ENCODE assay signal across 28 mouse cellular contexts in the genomic region with DNA sequence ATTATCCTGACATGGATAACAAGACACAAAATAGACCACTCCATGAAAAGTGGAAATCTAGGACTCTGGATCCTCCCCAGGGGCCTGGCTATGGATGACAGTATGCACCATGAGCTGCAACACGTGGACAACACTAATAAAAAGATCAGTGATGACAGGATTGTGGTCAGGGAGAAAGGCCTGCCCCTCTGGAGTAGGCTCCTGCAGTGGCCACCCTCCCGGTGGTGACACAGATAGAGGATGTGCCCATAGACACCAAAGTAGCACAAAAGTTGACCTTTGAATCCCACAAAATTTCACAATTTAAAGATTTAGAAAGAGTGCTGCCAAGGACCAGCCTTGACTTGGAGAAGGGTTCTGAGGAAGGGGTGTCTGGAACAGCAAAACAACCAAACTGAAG. TPM values are rescaled to one million over a fixed set of nuclear protein-coding genes. Genes with fewer than 3 reads are reported as not detected.
DNase-seq lines count a peak whose midpoint lies in the region; ATAC-seq and TF ChIP-seq lines count a peak whose summit lies in the region.
"Had no signal": no experiment of that assay in that cellular context is flagged by ENCODE, and none has a peak within 500 bp of the region (broad histone marks: within the 10 kb centered on the region; RNA-seq: fewer than 3 reads in every experiment).

No protein-coding gene starts in this region.

- no peaks in the 10 kb centered on the region for H3K79me2 ChIP-seq in C2C12 (ENCODE audit: control insufficient read depth, insufficient read depth)

- H3K9ac ChIP-seq in lung, postnatal 0 days (replicated peaks; ENCODE audit: low read depth): no peak overlapping the region
- no peak overlapping the region for H3K9ac ChIP-seq in forebrain, embryonic 14.5 days (ENCODE audit: low read length)
- H3K9ac ChIP-seq: embryonic facial prominence, embryonic 13.5 days; heart, embryonic 15.5 days; hindbrain, embryonic 13.5 days; kidney, embryonic 15.5 days; liver, embryonic 15.5 days; neural tube, embryonic 15.5 days; stomach, embryonic 15.5 days had no signal

- no peaks in the 10 kb centered on the region for H3K9me3 ChIP-seq in lung, postnatal 0 days (ENCODE audit: low read length)
- no peaks in the 10 kb centered on the region for H3K9me3 ChIP-seq in forebrain, embryonic 14.5 days (replicated peaks; ENCODE audit: control insufficient read depth, low read length)
- H3K9me3 ChIP-seq: embryonic facial prominence, embryonic 13.5 days; forebrain, embryonic 10.5 days; heart, embryonic 10.5 days; heart, embryonic 15.5 days; hindbrain, embryonic 13.5 days; kidney, embryonic 15.5 days; liver, embryonic 15.5 days; midbrain, embryonic 10.5 days; neural tube, embryonic 15.5 days; stomach, embryonic 15.5 days had no signal

- no peak for TF ChIP-seq EP300 in lung, postnatal 0 days (IDR thresholded peaks at IDR 0.05)

- no peak overlapping the region for H3K4me2 ChIP-seq in lung, postnatal 0 days (replicated peaks; ENCODE audit: low read depth, low read length)
- no peak overlapping the region for H3K4me2 ChIP-seq in forebrain, embryonic 14.5 days (ENCODE audit: low read length)
- H3K4me2 ChIP-seq: embryonic facial prominence, embryonic 13.5 days; heart, embryonic 15.5 days; hindbrain, embryonic 13.5 days; kidney, embryonic 15.5 days; liver, embryonic 15.5 days; neural tube, embryonic 15.5 days; stomach, embryonic 15.5 days had no signal

- TF ChIP-seq CTCF in lung, postnatal 0 days (IDR thresholded peaks at IDR 0.05): no peak
- no peak for TF ChIP-seq CTCF in C2C12 (IDR thresholded peaks at IDR 0.05; ENCODE audit: control insufficient read depth, insufficient read depth, insufficient read length)

- no peak overlapping the region for H3K27ac ChIP-seq in lung, postnatal 0 days (ENCODE audit: low read length)
- no peak overlapping the region for H3K27ac ChIP-seq in forebrain, embryonic 14.5 days (ENCODE audit: low read depth, low read length)
- H3K27ac ChIP-seq: embryonic facial prominence, embryonic 13.5 days; forebrain, embryonic 10.5 days; heart, embryonic 10.5 days; hindbrain, embryonic 13.5 days; kidney, embryonic 15.5 days; liver, embryonic 15.5 days; midbrain, embryonic 10.5 days; neural tube, embryonic 15.5 days; stomach, embryonic 15.5 days had no signal

- WGBS in lung, postnatal 0 days: 60% methylated on average over 2 of the region's 2 CpGs
- 60% methylated on average over 2 of the region's 2 CpGs for WGBS in forebrain, embryonic 14.5 days

- no peak overlapping the region for H3K4me3 ChIP-seq in lung, postnatal 0 days (ENCODE audit: low read depth, low read length)
- H3K4me3 ChIP-seq in C2C12 (ENCODE audit: insufficient read depth, poor library complexity, severe bottlenecking): no peak overlapping the region
- H3K4me3 ChIP-seq in forebrain, embryonic 14.5 days (ENCODE audit: low read depth, low read length): no peak overlapping the region
- H3K4me3 ChIP-seq: embryonic facial prominence, embryonic 13.5 days; forebrain, embryonic 10.5 days; heart, embryonic 10.5 days; heart, embryonic 15.5 days; hindbrain, embryonic 13.5 days; kidney, embryonic 15.5 days; liver, embryonic 15.5 days; midbrain, embryonic 10.5 days; neural tube, embryonic 15.5 days; stomach, embryonic 15.5 days had no signal

- no peak overlapping the region for H3ac ChIP-seq in C2C12 (ENCODE audit: control insufficient read depth, insufficient read length, low read depth)

- H3K36me3 ChIP-seq in lung, postnatal 0 days (ENCODE audit: insufficient read depth, low read length): no peaks in the 10 kb centered on the region
- H3K36me3 ChIP-seq in C2C12 (ENCODE audit: control insufficient read depth, insufficient read depth): no peaks in the 10 kb centered on the region
- no peaks in the 10 kb centered on the region for H3K36me3 ChIP-seq in forebrain, embryonic 14.5 days (ENCODE audit: control insufficient read depth, insufficient read depth, low read length)
- H3K36me3 ChIP-seq: embryonic facial prominence, embryonic 13.5 days; forebrain, embryonic 10.5 days; heart, embryonic 10.5 days; heart, embryonic 15.5 days; hindbrain, embryonic 13.5 days; kidney, embryonic 15.5 days; liver, embryonic 15.5 days; midbrain, embryonic 10.5 days; neural tube, embryonic 15.5 days; stomach, embryonic 15.5 days had no signal

- peak; percentile 23 for DNase-seq in lung, postnatal 0 days (ENCODE audit: low spot score)
- DNase-seq in lung, postnatal 10 days: no peak
- DNase-seq in monocyte, adult 2 months (ENCODE audit: low read depth in 1 of 2, low spot score in 2 of 2): peak; percentile 34 to 48
- DNase-seq in kidney, adult 8-10 months: no peak
- no peak for DNase-seq in forebrain, embryonic 14.5 days (ENCODE audit: low spot score)
- DNase-seq in cerebellum, adult 9-11 months: no peak
- DNase-seq: cerebellum, adult 11 months; cerebellum, adult 9-10 months; embryo, embryonic 11 days; heart, postnatal 36 days; retina, postnatal 1 day; right cerebral cortex, postnatal 14 days had no signal

- H3K79me3 ChIP-seq in C2C12 (ENCODE audit: low read depth): no peaks in the 10 kb centered on the region

- 0 out of 2 replicates have a peak, but pooled peaks have one; percentile 9 for ATAC-seq in lung, postnatal 0 days
- ATAC-seq in granulocyte monocyte progenitor cell, adult 5-6 weeks (replicated peaks; ENCODE audit: poor library complexity, severe bottlenecking): peak; percentile 44
- ATAC-seq in forebrain, embryonic 14.5 days: no peak
- ATAC-seq: forebrain, embryonic 16.5 days; intestine, embryonic 16.5 days; Patski had no signal

- H3K4me1 ChIP-seq in lung, postnatal 0 days (ENCODE audit: insufficient read depth, low read depth, low read length): no peaks in the 10 kb centered on the region
- no peaks in the 10 kb centered on the region for H3K4me1 ChIP-seq in forebrain, embryonic 14.5 days (ENCODE audit: control insufficient read depth, insufficient read depth, low read length)
- H3K4me1 ChIP-seq: kidney, embryonic 15.5 days; liver, embryonic 15.5 days; stomach, embryonic 15.5 days had no signal

- no peaks in the 10 kb centered on the region for H3K27me3 ChIP-seq in lung, postnatal 0 days (replicated peaks; ENCODE audit: insufficient read depth, low read length)
- no peaks in the 10 kb centered on the region for H3K27me3 ChIP-seq in C2C12 (ENCODE audit: control insufficient read depth, insufficient read depth, insufficient read length)
- no peaks in the 10 kb centered on the region for H3K27me3 ChIP-seq in forebrain, embryonic 14.5 days (replicated peaks; ENCODE audit: control insufficient read depth, insufficient read depth, low read length)
- H3K27me3 ChIP-seq: heart, embryonic 15.5 days; kidney, embryonic 15.5 days; liver, embryonic 15.5 days; neural tube, embryonic 15.5 days; Patski; stomach, embryonic 15.5 days had no signal

TF ChIP-seq in C2C12, 6 proteins besides CTCF, POLR2A, EP300 and RAD21:
- peak; percentile 88 for TF ChIP-seq CEBPB (IDR thresholded peaks at IDR 0.05; ENCODE audit: low read depth)
- TF ChIP-seq USF1 (IDR thresholded peaks at IDR 0.05; ENCODE audit: low read depth): peak; percentile 94
- TF ChIP-seq MAX (IDR thresholded peaks at IDR 0.05): peak; percentile 95
- no peak for TF ChIP-seq MYOD1 (IDR thresholded peaks at IDR 0.05; ENCODE audit: control insufficient read depth, insufficient read length, low read depth)

RNA-seq across cellular contexts. Expression of gene Arhgap22, which starts 29.4 kb away (rescaled TPM):
- polyA plus RNA-seq in lung, postnatal 0 days (2015; fragmentation: Nextera tagmentation; extraction: Ambion mirVana): 29.5 and 30.2 TPM in 2 replicates
- 230 TPM for polyA plus RNA-seq in C2C12 (2012; fragmentation: generic; extraction: Trizol)
- 0.47 TPM in 1 of 2 replicates, not detected in the other for total RNA-seq in granulocyte monocyte progenitor cell, adult 5-6 weeks (2014; fragmentation: Nextera tagmentation)
- 1.3 TPM in 1 of 2 replicates, not detected in the other for total RNA-seq in granulocyte monocyte progenitor cell, adult 5-6 weeks (2017)
- polyA plus RNA-seq in forebrain, embryonic 14.5 days (2014; fragmentation: Nextera tagmentation; extraction: Ambion mirVana): 0.72 and 2.9 TPM in 2 replicates
- total RNA-seq: MEL had no signal

RNA-seq across cellular contexts. Expression of gene Wdfy4, which starts 58.0 kb away (rescaled TPM):
- 0.90 and 0.98 TPM in 2 replicates for polyA plus RNA-seq in lung, postnatal 0 days (2015; fragmentation: Nextera tagmentation; extraction: Ambion mirVana)
- 0.01 TPM for polyA plus RNA-seq in C2C12 (2012; fragmentation: generic; extraction: Trizol)
- total RNA-seq in granulocyte monocyte progenitor cell, adult 5-6 weeks (2014; fragmentation: Nextera tagmentation): 84.9 and 95.4 TPM in 2 replicates
- 52.9 and 61.4 TPM in 2 replicates for total RNA-seq in granulocyte monocyte progenitor cell, adult 5-6 weeks (2017)
- polyA plus RNA-seq in forebrain, embryonic 14.5 days (2014; fragmentation: Nextera tagmentation; extraction: Ambion mirVana): 0.09 and 0.11 TPM in 2 replicates
- polyA plus RNA-seq: Patski had no signal

Comparison
In these comparisons a context has a peak if more than half of its experiments do, and no peak if none do; other contexts are left out.
1. DNase-seq: peak in lung, postnatal 0 days (single experiment) and monocyte, adult 2 months (2 of 2); none in lung, postnatal 10 days (single experiment), kidney, adult 8-10 months (0 of 2), forebrain, embryonic 14.5 days (single experiment) and cerebellum, adult 9-11 months (single experiment).